Mouse (Mus musculus): ENCODE measurements around the gene Rreb1. TPM values are rescaled to one million over a fixed set of nuclear protein-coding genes. Genes with fewer than 3 reads are reported as not detected.

The Rreb1 gene
- polyA plus RNA-seq, 1 experiment from 2014 or later, result 10.0 TPM

GRCm38 (mm10) chr13:37877241-37877640, 99.0 kb downstream of the Rreb1 start:
- no peak overlapping the region for H3K27ac ChIP-seq (ENCODE audit: low read length)
- peaks cover 39% of the 10 kb centered on the region; the same call in 1 of the 2 replicates for H3K4me1 ChIP-seq (ENCODE audit: insufficient read depth, low read depth, low read length)
- H3K9me3 ChIP-seq (ENCODE audit: low read length), result no peaks in the 10 kb centered on the region
- WGBS, result 50% methylated on average over 3 of the region's 3 CpGs
- no peak overlapping the region for H3K4me3 ChIP-seq (ENCODE audit: low read depth, low read length)
- no peak for DNase-seq (ENCODE audit: low spot score)
- H3K36me3 ChIP-seq (ENCODE audit: insufficient read depth, low read length), result no peaks in the 10 kb centered on the region
- H3K9ac ChIP-seq (replicated peaks; ENCODE audit: low read depth), result no peak overlapping the region
- ATAC-seq, result no peak
- H3K4me2 ChIP-seq (replicated peaks; ENCODE audit: low read depth, low read length), result no peak overlapping the region
- TF ChIP-seq CTCF (IDR thresholded peaks at IDR 0.05), result no peak
- no peaks in the 10 kb centered on the region for H3K27me3 ChIP-seq (replicated peaks; ENCODE audit: insufficient read depth, low read length)

- TF ChIP-seq EP300 (IDR thresholded peaks at IDR 0.05), result peak; percentile 74
- 0 out of 2 replicates have a peak, but pooled peaks have one; percentile 5 for TF ChIP-seq CTCF (IDR thresholded peaks at IDR 0.05)
- Histone ChIP-seq H3K9ac (replicated peaks; ENCODE audit: low read depth) (no peak overlapping the region), H3K9me3 (ENCODE audit: low read length) (no peaks in the 10 kb centered on the region), H3K4me2 (replicated peaks; ENCODE audit: low read depth, low read length) (no peak overlapping the region), H3K4me3 (ENCODE audit: low read depth, low read length) (no peak overlapping the region), H3K4me1 (ENCODE audit: insufficient read depth, low read depth, low read length) (peaks cover 45% of the 10 kb centered on the region; the same call in 1 of the 2 replicates), H3K27ac (ENCODE audit: low read length) (peak overlapping the region; percentile 57), H3K27me3 (replicated peaks; ENCODE audit: insufficient read depth, low read length) (no peaks in the 10 kb centered on the region), H3K36me3 (ENCODE audit: insufficient read depth, low read length) (no peaks in the 10 kb centered on the region)
- ATAC-seq (peak; percentile 86), DNase-seq (ENCODE audit: low spot score) (peak; percentile 78)
- WGBS, result 36% methylated on average over 2 of the region's 2 CpGs
These were observed 100.7 kb downstream of the Rreb1 start for GRCm38 (mm10) chr13:37878918-37879331.

GRCm38 (mm10) chr13:37879556-37879955, 101.4 kb downstream of the Rreb1 start:
- Histone ChIP-seq H3K36me3 (ENCODE audit: insufficient read depth, low read length) (no peaks in the 10 kb centered on the region), H3K27me3 (replicated peaks; ENCODE audit: insufficient read depth, low read length) (no peaks in the 10 kb centered on the region), H3K4me1 (ENCODE audit: insufficient read depth, low read depth, low read length) (peaks cover 45% of the 10 kb centered on the region; the same call in 1 of the 2 replicates), H3K4me2 (replicated peaks; ENCODE audit: low read depth, low read length) (no peak overlapping the region), H3K4me3 (ENCODE audit: low read depth, low read length) (no peak overlapping the region), H3K9ac (replicated peaks; ENCODE audit: low read depth) (no peak overlapping the region), H3K27ac (ENCODE audit: low read length) (peak overlapping the region; percentile 57), H3K9me3 (ENCODE audit: low read length) (no peaks in the 10 kb centered on the region)
- WGBS, result 32% methylated on average over 5 of the region's 5 CpGs
- TF ChIP-seq EP300 (IDR thresholded peaks at IDR 0.05), result no peak
- no peak for TF ChIP-seq CTCF (IDR thresholded peaks at IDR 0.05)
- peak; percentile 9 for DNase-seq (ENCODE audit: low spot score)
- ATAC-seq, result no peak

GRCm38 (mm10) chr13:37880035-37880434, 101.8 kb downstream of the Rreb1 start:
- H3K27ac ChIP-seq (ENCODE audit: low read length), result peak overlapping the region; percentile 57
- no peaks in the 10 kb centered on the region for H3K9me3 ChIP-seq (ENCODE audit: low read length)
- H3K36me3 ChIP-seq (ENCODE audit: insufficient read depth, low read length), result no peaks in the 10 kb centered on the region
- WGBS, result 46% methylated on average over 1 of the region's 1 CpGs
- TF ChIP-seq EP300 (IDR thresholded peaks at IDR 0.05) (no peak), CTCF (IDR thresholded peaks at IDR 0.05) (no peak)
- no peak overlapping the region for H3K4me3 ChIP-seq (ENCODE audit: low read depth, low read length)
- DNase-seq (ENCODE audit: low spot score) (no peak), ATAC-seq (no peak)
- peaks cover 45% of the 10 kb centered on the region; the same call in 1 of the 2 replicates for H3K4me1 ChIP-seq (ENCODE audit: insufficient read depth, low read depth, low read length)
- no peaks in the 10 kb centered on the region for H3K27me3 ChIP-seq (replicated peaks; ENCODE audit: insufficient read depth, low read length)
- no peak overlapping the region for H3K9ac ChIP-seq (replicated peaks; ENCODE audit: low read depth)
- no peak overlapping the region for H3K4me2 ChIP-seq (replicated peaks; ENCODE audit: low read depth, low read length)

- H3K4me2 ChIP-seq (replicated peaks; ENCODE audit: low read depth, low read length), result peak overlapping the region; percentile 35
These were observed 102.5 kb downstream of the Rreb1 start for GRCm38 (mm10) chr13:37880581-37881130.

GRCm38 (mm10) chr13:37882521-37882920, 104.3 kb downstream of the Rreb1 start:
- H3K4me3 ChIP-seq (ENCODE audit: low read depth, low read length), result no peak overlapping the region
- no peaks in the 10 kb centered on the region for H3K27me3 ChIP-seq (replicated peaks; ENCODE audit: insufficient read depth, low read length)
- H3K4me1 ChIP-seq (ENCODE audit: insufficient read depth, low read depth, low read length), result peaks cover 45% of the 10 kb centered on the region; the same call in 1 of the 2 replicates
- H3K9ac ChIP-seq (replicated peaks; ENCODE audit: low read depth), result no peak overlapping the region
- WGBS, result 33% methylated on average over 8 of the region's 8 CpGs
- ATAC-seq, result peak; percentile 46
- no peaks in the 10 kb centered on the region for H3K36me3 ChIP-seq (ENCODE audit: insufficient read depth, low read length)
- peak overlapping the region; percentile 52 for H3K27ac ChIP-seq (ENCODE audit: low read length)
- no peak overlapping the region for H3K4me2 ChIP-seq (replicated peaks; ENCODE audit: low read depth, low read length)
- DNase-seq (ENCODE audit: low spot score), result peak; percentile 51
- no peak for TF ChIP-seq CTCF (IDR thresholded peaks at IDR 0.05)
- TF ChIP-seq EP300 (IDR thresholded peaks at IDR 0.05), result no peak
- H3K9me3 ChIP-seq (ENCODE audit: low read length), result no peaks in the 10 kb centered on the region

More at GRCm38 (mm10) chr13:37880581-37881130, 102.5 kb downstream of the Rreb1 start:
- Histone ChIP-seq H3K27me3 (replicated peaks; ENCODE audit: insufficient read depth, low read length) (no peaks in the 10 kb centered on the region), H3K27ac (ENCODE audit: low read length) (peak overlapping the region; percentile 57), H3K36me3 (ENCODE audit: insufficient read depth, low read length) (no peaks in the 10 kb centered on the region), H3K9me3 (ENCODE audit: low read length) (no peaks in the 10 kb centered on the region), H3K4me3 (ENCODE audit: low read depth, low read length) (no peak overlapping the region), H3K9ac (replicated peaks; ENCODE audit: low read depth) (no peak overlapping the region), H3K4me1 (ENCODE audit: insufficient read depth, low read depth, low read length) (peaks cover 45% of the 10 kb centered on the region; the same call in 1 of the 2 replicates)
- TF ChIP-seq CTCF (IDR thresholded peaks at IDR 0.05) (no peak), EP300 (IDR thresholded peaks at IDR 0.05) (no peak)
- DNase-seq (ENCODE audit: low spot score), result no peak
- no peak for ATAC-seq
- WGBS, result 16% methylated on average over 9 of the region's 9 CpGs

Measured in lung, postnatal 0 days (tissue).